Mouse (Mus musculus): ENCODE data around the gene Bves.

GRCm38 (mm10) chr10:45344381-45344780 is 8.8 kb downstream of the Bves start:
- TF ChIP-seq CTCF (IDR thresholded peaks at IDR 0.05; ENCODE audit: extremely low read depth, insufficient read depth, low read length): no peak
- no peak for TF ChIP-seq POLR2A (IDR thresholded peaks at IDR 0.05; ENCODE audit: extremely low read depth, insufficient read depth, low read length)

Measured in cortical plate, adult 2 months (tissue).